Comparison of ENCODE assay signal across 13 mouse cellular contexts in the genomic region with DNA sequence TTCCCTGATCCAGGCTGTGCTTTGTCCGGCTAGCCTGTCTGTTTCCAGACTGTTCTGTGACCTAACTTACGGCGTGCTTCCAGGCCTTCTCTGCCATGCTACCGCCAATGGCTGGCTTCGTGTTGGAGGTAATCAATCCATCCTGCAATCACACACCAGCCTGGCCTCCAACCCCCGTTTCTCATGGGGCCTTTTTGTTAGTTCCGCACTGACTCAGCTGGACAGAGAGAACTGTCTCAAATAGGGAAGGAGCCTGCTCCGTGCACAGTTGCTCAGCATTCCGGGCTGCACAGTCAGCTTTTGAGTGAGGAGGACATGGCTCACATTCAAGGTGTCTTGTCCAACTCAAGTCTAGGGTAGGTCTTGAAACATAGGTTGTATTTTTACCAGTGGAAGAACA.
DNase-seq lines count a peak whose midpoint lies in the region; ATAC-seq and TF ChIP-seq lines count a peak whose summit lies in the region.
"Had no signal": no experiment of that assay in that cellular context is flagged by ENCODE, and none has a peak within 500 bp of the region (broad histone marks: within the 10 kb centered on the region; RNA-seq: fewer than 3 reads in every experiment).

No protein-coding gene starts in this region.

- no peaks in the 10 kb centered on the region for H3K27me3 ChIP-seq in hindbrain, embryonic 11.5 days (ENCODE audit: control insufficient read depth, insufficient read depth, low read length)
- H3K27me3 ChIP-seq in hindbrain, embryonic 13.5 days = no peaks in the 10 kb centered on the region
- no peaks in the 10 kb centered on the region for H3K27me3 ChIP-seq in stomach, embryonic 14.5 days (ENCODE audit: control insufficient read depth, insufficient read depth, low read length)
- no peaks in the 10 kb centered on the region for H3K27me3 ChIP-seq in stomach, postnatal 0 days (ENCODE audit: control insufficient read depth, insufficient read depth, low read length)
- H3K27me3 ChIP-seq in heart, postnatal 0 days (ENCODE audit: control insufficient read depth, insufficient read depth, low read length) = 0 out of 2 replicates have a peak, but pooled peaks cover 5% of the 10 kb centered on the region
- H3K27me3 ChIP-seq in stomach, embryonic 15.5 days (replicated peaks) = no peaks in the 10 kb centered on the region

- peaks cover 8% of the 10 kb centered on the region for H3K4me1 ChIP-seq in hindbrain, embryonic 11.5 days (replicated peaks; ENCODE audit: control insufficient read depth, insufficient read depth, low read length)
- H3K4me1 ChIP-seq in hindbrain, embryonic 13.5 days (replicated peaks) = peaks cover 46% of the 10 kb centered on the region
- H3K4me1 ChIP-seq in stomach, embryonic 14.5 days (ENCODE audit: control insufficient read depth, insufficient read depth, low read length) = peaks cover 43% of the 10 kb centered on the region
- peaks cover 6% of the 10 kb centered on the region; the same call in 1 of the 2 replicates for H3K4me1 ChIP-seq in stomach, postnatal 0 days (replicated peaks; ENCODE audit: control insufficient read depth, insufficient read depth)
- peaks cover 30% of the 10 kb centered on the region for H3K4me1 ChIP-seq in heart, postnatal 0 days (ENCODE audit: control insufficient read depth, insufficient read depth)
- peaks cover 45% of the 10 kb centered on the region for H3K4me1 ChIP-seq in stomach, embryonic 15.5 days

- 53% methylated on average over 9 of the region's 9 CpGs for WGBS in hindbrain, embryonic 11.5 days
- WGBS in hindbrain, embryonic 13.5 days = 47% methylated on average over 9 of the region's 9 CpGs
- WGBS in stomach, embryonic 14.5 days = 64% methylated on average over 9 of the region's 9 CpGs
- 59% methylated on average over 9 of the region's 9 CpGs for WGBS in stomach, postnatal 0 days
- WGBS in heart, postnatal 0 days = 67% methylated on average over 9 of the region's 9 CpGs
- 56% methylated on average over 9 of the region's 9 CpGs for WGBS in stomach, embryonic 15.5 days

- H3K36me3 ChIP-seq in hindbrain, embryonic 11.5 days (ENCODE audit: control insufficient read depth, insufficient read depth, low read length) = no peaks in the 10 kb centered on the region
- H3K36me3 ChIP-seq in hindbrain, embryonic 13.5 days = no peaks in the 10 kb centered on the region
- no peaks in the 10 kb centered on the region; the same call in 1 of the 2 replicates for H3K36me3 ChIP-seq in stomach, embryonic 14.5 days (ENCODE audit: control insufficient read depth, insufficient read depth, low read length)
- H3K36me3 ChIP-seq in stomach, postnatal 0 days (ENCODE audit: control insufficient read depth, insufficient read depth, low read length) = peaks cover 4% of the 10 kb centered on the region; the same call in 1 of the 2 replicates
- peaks cover 18% of the 10 kb centered on the region for H3K36me3 ChIP-seq in heart, postnatal 0 days (replicated peaks; ENCODE audit: control insufficient read depth, insufficient read depth, low read length)
- no peaks in the 10 kb centered on the region for H3K36me3 ChIP-seq in stomach, embryonic 15.5 days

- H3K27ac ChIP-seq in hindbrain, embryonic 11.5 days (ENCODE audit: low read depth, low read length) = no peak overlapping the region
- no peak overlapping the region for H3K27ac ChIP-seq in hindbrain, embryonic 13.5 days
- 0 out of 2 replicates have a peak overlapping the region, but pooled peaks have one; percentile 7 for H3K27ac ChIP-seq in stomach, embryonic 14.5 days (ENCODE audit: low read length)
- no peak overlapping the region for H3K27ac ChIP-seq in stomach, postnatal 0 days (replicated peaks)
- H3K27ac ChIP-seq in heart, postnatal 0 days (ENCODE audit: low read depth) = peak overlapping the region; percentile 27; the same call in 1 of the 2 replicates
- H3K27ac ChIP-seq in stomach, embryonic 15.5 days = 0 out of 2 replicates have a peak overlapping the region, but pooled peaks have one; percentile 16
- H3K27ac ChIP-seq: liver, embryonic 14.5 days had no signal

- DNase-seq in hindbrain, embryonic 11.5 days (ENCODE audit: low spot score) = no peak
- DNase-seq in stomach, postnatal 0 days (ENCODE audit: low spot score) = no peak
- DNase-seq in heart, postnatal 0 days (ENCODE audit: low spot score) = no peak
- DNase-seq in frontal cortex, postnatal 36 days (ENCODE audit: low spot score in 2 of 2) = no peak
- no peak for DNase-seq in layer of hippocampus, postnatal 10 days (ENCODE audit: low spot score in 2 of 2)
- DNase-seq: cerebellum, adult 9-10 months; right cerebral cortex, postnatal 14 days had no signal

- 0 out of 2 replicates have a peak, but pooled peaks have one; percentile 15 for ATAC-seq in hindbrain, embryonic 11.5 days (ENCODE audit: low FRiP score)
- ATAC-seq in hindbrain, embryonic 13.5 days (ENCODE audit: low FRiP score) = no peak
- no peak for ATAC-seq in stomach, embryonic 14.5 days (ENCODE audit: insufficient number of reproducible peaks, insufficient read depth, low FRiP score, low read depth)
- ATAC-seq in stomach, postnatal 0 days (ENCODE audit: low FRiP score, low TSS enrichment) = no peak
- no peak for ATAC-seq in heart, postnatal 0 days (ENCODE audit: insufficient read depth, low read depth)
- no peak for ATAC-seq in stomach, embryonic 15.5 days (ENCODE audit: insufficient read depth, low FRiP score, low read depth)
- ATAC-seq: intestine, postnatal 0 days had no signal

- no peak overlapping the region for H3K9ac ChIP-seq in hindbrain, embryonic 11.5 days (ENCODE audit: low read depth, low read length)
- no peak overlapping the region for H3K9ac ChIP-seq in hindbrain, embryonic 13.5 days
- no peak overlapping the region for H3K9ac ChIP-seq in stomach, embryonic 14.5 days (replicated peaks; ENCODE audit: low read depth, low read length)
- H3K9ac ChIP-seq in stomach, postnatal 0 days (ENCODE audit: low read length) = no peak overlapping the region
- no peak overlapping the region for H3K9ac ChIP-seq in heart, postnatal 0 days (replicated peaks; ENCODE audit: low read depth, low read length)
- no peak overlapping the region for H3K9ac ChIP-seq in stomach, embryonic 15.5 days
- H3K9ac ChIP-seq: liver, embryonic 14.5 days had no signal

- no peak overlapping the region for H3K4me3 ChIP-seq in hindbrain, embryonic 11.5 days (ENCODE audit: low read depth, low read length)
- H3K4me3 ChIP-seq in hindbrain, embryonic 13.5 days = no peak overlapping the region
- H3K4me3 ChIP-seq in stomach, embryonic 14.5 days (ENCODE audit: low read depth, low read length) = no peak overlapping the region
- H3K4me3 ChIP-seq in stomach, postnatal 0 days (ENCODE audit: low read depth, low read length) = no peak overlapping the region
- H3K4me3 ChIP-seq in heart, postnatal 0 days (ENCODE audit: low read depth, low read length) = no peak overlapping the region
- no peak overlapping the region for H3K4me3 ChIP-seq in stomach, embryonic 15.5 days (replicated peaks)
- H3K4me3 ChIP-seq: myocyte had no signal

- no peak for TF ChIP-seq EP300 in stomach, postnatal 0 days (optimal IDR thresholded peaks at IDR 0.05)
- no peak for TF ChIP-seq EP300 in heart, postnatal 0 days (IDR thresholded peaks at IDR 0.05; ENCODE audit: low read depth)

- H3K9me3 ChIP-seq in hindbrain, embryonic 11.5 days (ENCODE audit: control insufficient read depth, low read length) = no peaks in the 10 kb centered on the region
- no peaks in the 10 kb centered on the region for H3K9me3 ChIP-seq in hindbrain, embryonic 13.5 days
- no peaks in the 10 kb centered on the region for H3K9me3 ChIP-seq in stomach, embryonic 14.5 days (ENCODE audit: control insufficient read depth, low read depth, low read length)
- H3K9me3 ChIP-seq in stomach, postnatal 0 days (ENCODE audit: control insufficient read depth, low read length) = no peaks in the 10 kb centered on the region
- no peaks in the 10 kb centered on the region for H3K9me3 ChIP-seq in heart, postnatal 0 days (replicated peaks; ENCODE audit: control insufficient read depth, low read length)
- H3K9me3 ChIP-seq in stomach, embryonic 15.5 days = no peaks in the 10 kb centered on the region

- no peak for TF ChIP-seq CTCF in stomach, postnatal 0 days (IDR thresholded peaks at IDR 0.05; ENCODE audit: low read depth)
- TF ChIP-seq CTCF in heart, postnatal 0 days (IDR thresholded peaks at IDR 0.05; ENCODE audit: low read depth) = no peak

- H3K4me2 ChIP-seq in hindbrain, embryonic 11.5 days (replicated peaks; ENCODE audit: low read depth, low read length) = no peak overlapping the region
- H3K4me2 ChIP-seq in hindbrain, embryonic 13.5 days = no peak overlapping the region
- H3K4me2 ChIP-seq in stomach, embryonic 14.5 days (replicated peaks; ENCODE audit: low read depth, low read length) = no peak overlapping the region
- no peak overlapping the region for H3K4me2 ChIP-seq in stomach, postnatal 0 days (replicated peaks; ENCODE audit: low read depth)
- no peak overlapping the region for H3K4me2 ChIP-seq in heart, postnatal 0 days (ENCODE audit: low read depth, low read length)
- H3K4me2 ChIP-seq in stomach, embryonic 15.5 days = no peak overlapping the region

Comparison
In these comparisons a context has a peak if more than half of its experiments do, and no peak if none do; other contexts are left out.
1. H3K27ac ChIP-seq: peak in stomach, embryonic 14.5 days (single experiment), heart, postnatal 0 days (single experiment) and stomach, embryonic 15.5 days (single experiment); none in hindbrain, embryonic 11.5 days (single experiment), hindbrain, embryonic 13.5 days (single experiment) and stomach, postnatal 0 days (single experiment).